Mouse (Mus musculus) limb, embryonic 15.5 days (tissue): ENCODE measurements around the gene Tnrc6b. TPM values are rescaled to one million over a fixed set of nuclear protein-coding genes. Genes with fewer than 3 reads are reported as not detected.

Experiments
- ATAC-seq: fragments of 200-750 bp; cut with Nextera tagmentation; 2 replicates; pipeline ENCODE4 v1.8.0; 2017; ENCODE audit warnings: low read depth, moderate TSS enrichment; ENCODE audit not compliant: insufficient number of reproducible peaks, low FRiP score, low TSS enrichment
- H3K27ac ChIP-seq: fragments of 300-500 bp; sonication (generic); 2 replicates; pipeline ENCODE4 v1.5.1; 2015; ENCODE audit warnings: moderate library complexity, mild to moderate bottlenecking, inconsistent platforms
- H3K27me3 ChIP-seq: fragments of 300-500 bp; sonication (generic); 2 replicates; pipeline ENCODE4 v1.6.1; 2015; ENCODE audit warnings: inconsistent platforms
- H3K36me3 ChIP-seq: fragments of 300-500 bp; sonication (generic); 2 replicates; pipeline ENCODE4 v1.6.1; 2015; ENCODE audit warnings: inconsistent platforms
- H3K4me1 ChIP-seq: fragments of 300-500 bp; sonication (generic); 2 replicates; pipeline ENCODE4 v1.6.1; 2015; ENCODE audit warnings: inconsistent platforms
- H3K4me2 ChIP-seq: fragments of 300-500 bp; sonication (generic); 2 replicates; pipeline ENCODE4 v1.6.1; 2015; ENCODE audit warnings: mild to moderate bottlenecking, inconsistent platforms
- H3K4me3 ChIP-seq: fragments of 300-500 bp; sonication (generic); 2 replicates; pipeline ENCODE4 v1.5.1; 2015; ENCODE audit warnings: mild to moderate bottlenecking, inconsistent platforms
- H3K9ac ChIP-seq: fragments of 300-500 bp; sonication (generic); 2 replicates; pipeline ENCODE4 v1.6.1; 2015; ENCODE audit warnings: inconsistent platforms
- H3K9me3 ChIP-seq: fragments of 300-500 bp; sonication (generic); 2 replicates; pipeline ENCODE4 v1.6.1; 2016; ENCODE audit warnings: inconsistent platforms
- WGBS: fragments of 180-500 bp; shearing (Covaris S2); methylation state at CpG from one replicate; pipeline ENCODE4 v1.1.7; 2015; 5-methylcytosine and 5-hydroxymethylcytosine counted together
- polyA plus RNA-seq: library from polyadenylated mRNA; unstranded; fragments of >200 nt; fragmentation: Nextera tagmentation; extraction: Ambion mirVana; gene quantifications from 2 replicates; pipeline ENCODE4 v1.2.1, GENCODE M21; 2015

Gene Tnrc6b
- 24.1 and 25.7 TPM in 2 replicates for polyA plus RNA-seq

- WGBS = under 1% methylated on average over 39 of the region's 39 CpGs
- peak; percentile 97 for ATAC-seq
- Histone ChIP-seq H3K4me3 (peak within 1 kb of the TSS; percentile 77), H3K27ac (peak within 1 kb of the TSS; percentile 94), H3K9ac (peak within 1 kb of the TSS; percentile 81), H3K4me2 (peak within 1 kb of the TSS; percentile 82), H3K4me1 (peaks cover 30% of the 10 kb centered on the region), H3K36me3 (no peaks in the 10 kb centered on the region), H3K27me3 (no peaks in the 10 kb centered on the region), H3K9me3 (no peaks in the 10 kb centered on the region)
Measured at GRCm38 (mm10) chr15:80710608-80711363, at the start of gene Tnrc6b. Gene Tnrc6b, plus strand, starts transcription at chr15:80711313.

GRCm38 (mm10) chr15:80664444-80664843, 46.7 kb upstream of the Tnrc6b start:
- Histone ChIP-seq H3K27ac (no peak overlapping the region), H3K4me3 (no peak overlapping the region), H3K9me3 (no peaks in the 10 kb centered on the region), H3K4me1 (no peaks in the 10 kb centered on the region), H3K27me3 (no peaks in the 10 kb centered on the region), H3K9ac (no peak overlapping the region), H3K4me2 (no peak overlapping the region), H3K36me3 (no peaks in the 10 kb centered on the region)
- no peak for ATAC-seq
- WGBS = 66% methylated on average over 4 of the region's 4 CpGs

GRCm38 (mm10) chr15:80671295-80672252, 39.5 kb upstream of the Tnrc6b start, which contains the start of gene Fam83f:
Gene Fam83f, plus strand, starts transcription at chr15:80671847.
- H3K4me1 ChIP-seq = peaks cover 12% of the 10 kb centered on the region
- no peaks in the 10 kb centered on the region for H3K36me3 ChIP-seq
- peak within 1 kb of the TSS; percentile 44 for H3K4me3 ChIP-seq
- 0 out of 2 replicates have a peak within 1 kb of the TSS, but pooled peaks have one; percentile 14 for H3K9ac ChIP-seq
- 6% methylated on average over 81 of the region's 85 CpGs for WGBS
- peak; percentile 43; the same call in 1 of the 2 replicates for ATAC-seq
- H3K4me2 ChIP-seq = peak within 1 kb of the TSS; percentile 78
- no peaks in the 10 kb centered on the region for H3K9me3 ChIP-seq
- no peak within 1 kb of the TSS for H3K27ac ChIP-seq
- H3K27me3 ChIP-seq = peaks cover 38% of the 10 kb centered on the region

GRCm38 (mm10) chr15:80672810-80673209, 38.3 kb upstream of the Tnrc6b start:
- Histone ChIP-seq H3K27ac (no peak overlapping the region), H3K4me3 (no peak overlapping the region), H3K4me2 (no peak overlapping the region), H3K4me1 (peaks cover 12% of the 10 kb centered on the region), H3K9ac (no peak overlapping the region), H3K36me3 (no peaks in the 10 kb centered on the region), H3K9me3 (no peaks in the 10 kb centered on the region), H3K27me3 (peaks cover 38% of the 10 kb centered on the region)
- no peak for ATAC-seq
- WGBS = 39% methylated on average over 2 of the region's 2 CpGs

- Histone ChIP-seq H3K27ac (no peak overlapping the region), H3K4me2 (no peak overlapping the region), H3K4me1 (peaks cover 12% of the 10 kb centered on the region), H3K9ac (no peak overlapping the region), H3K27me3 (peaks cover 38% of the 10 kb centered on the region), H3K36me3 (no peaks in the 10 kb centered on the region), H3K4me3 (no peak overlapping the region), H3K9me3 (no peaks in the 10 kb centered on the region)
- ATAC-seq = no peak
- WGBS = 74% methylated on average over 4 of the region's 4 CpGs
Measured at GRCm38 (mm10) chr15:80673337-80674095, 37.6 kb upstream of the Tnrc6b start.

GRCm38 (mm10) chr15:80674700-80675099, 36.4 kb upstream of the Tnrc6b start:
- H3K4me3 ChIP-seq = no peak overlapping the region
- WGBS = 79% methylated on average over 6 of the region's 6 CpGs
- no peak for ATAC-seq
- H3K27ac ChIP-seq = no peak overlapping the region
- peaks cover 36% of the 10 kb centered on the region for H3K27me3 ChIP-seq
- H3K9me3 ChIP-seq = no peaks in the 10 kb centered on the region
- H3K4me1 ChIP-seq = peaks cover 18% of the 10 kb centered on the region
- H3K36me3 ChIP-seq = no peaks in the 10 kb centered on the region
- H3K9ac ChIP-seq = no peak overlapping the region
- no peak overlapping the region for H3K4me2 ChIP-seq

GRCm38 (mm10) chr15:80679515-80680215, 31.4 kb upstream of the Tnrc6b start:
- H3K9ac ChIP-seq = no peak overlapping the region
- peaks cover 31% of the 10 kb centered on the region for H3K4me1 ChIP-seq
- H3K36me3 ChIP-seq = no peaks in the 10 kb centered on the region
- WGBS = 42% methylated on average over 8 of the region's 8 CpGs
- no peak overlapping the region; the same call in 1 of the 2 replicates for H3K4me2 ChIP-seq
- ATAC-seq = 0 out of 2 replicates have a peak, but pooled peaks have one; percentile 32
- peak overlapping the region; percentile 52 for H3K27ac ChIP-seq
- H3K9me3 ChIP-seq = no peaks in the 10 kb centered on the region
- H3K27me3 ChIP-seq = no peaks in the 10 kb centered on the region
- H3K4me3 ChIP-seq = no peak overlapping the region

- H3K27ac ChIP-seq = no peak overlapping the region; the same call in 1 of the 2 replicates
- peaks cover 33% of the 10 kb centered on the region for H3K4me1 ChIP-seq
- WGBS = 46% methylated on average over 7 of the region's 7 CpGs
- no peak; the same call in 1 of the 2 replicates for ATAC-seq
- H3K9me3 ChIP-seq = no peaks in the 10 kb centered on the region
- no peak overlapping the region for H3K4me2 ChIP-seq
- H3K9ac ChIP-seq = no peak overlapping the region
- H3K4me3 ChIP-seq = no peak overlapping the region
- H3K27me3 ChIP-seq = no peaks in the 10 kb centered on the region
- H3K36me3 ChIP-seq = no peaks in the 10 kb centered on the region
Measured at GRCm38 (mm10) chr15:80680347-80681030, 30.6 kb upstream of the Tnrc6b start.

- no peak for ATAC-seq
- Histone ChIP-seq H3K9me3 (no peaks in the 10 kb centered on the region), H3K4me1 (peaks cover 34% of the 10 kb centered on the region), H3K27me3 (no peaks in the 10 kb centered on the region), H3K36me3 (no peaks in the 10 kb centered on the region), H3K4me3 (no peak overlapping the region), H3K27ac (0 out of 2 replicates have a peak overlapping the region, but pooled peaks have one; percentile 34), H3K9ac (no peak overlapping the region), H3K4me2 (no peak overlapping the region)
- WGBS = 62% methylated on average over 4 of the region's 4 CpGs
Measured at GRCm38 (mm10) chr15:80681466-80681881, 29.6 kb upstream of the Tnrc6b start.

GRCm38 (mm10) chr15:80682343-80682742, 28.8 kb upstream of the Tnrc6b start:
- no peak for ATAC-seq
- H3K27me3 ChIP-seq = no peaks in the 10 kb centered on the region
- H3K9me3 ChIP-seq = no peaks in the 10 kb centered on the region
- peaks cover 34% of the 10 kb centered on the region for H3K4me1 ChIP-seq
- H3K27ac ChIP-seq = no peak overlapping the region
- H3K36me3 ChIP-seq = no peaks in the 10 kb centered on the region
- H3K4me2 ChIP-seq = no peak overlapping the region
- no peak overlapping the region for H3K9ac ChIP-seq
- no peak overlapping the region for H3K4me3 ChIP-seq
- 81% methylated on average over 8 of the region's 8 CpGs for WGBS
